Mouse (Mus musculus) CH12.LX (cell line): Measurements from ENCODE around the gene Mtap.

Source experiments
- CTCF ChIP-seq, 2 experiments: IDR thresholded peaks in 1 of 2; conservative IDR thresholded peaks in 1 of 2; 2 replicates each; pipeline ENCODE4 v1.5.1; 2011 to 2012; ENCODE audit warnings: low read depth in 2 of 2, low read length in 2 of 2, improper control_type of control experiment in 1 of 2, inconsistent platforms in 1 of 2, mild to moderate bottlenecking in 1 of 2, moderate library complexity in 1 of 2
- E2F4 ChIP-seq: IDR thresholded peaks from 2 replicates; pipeline ENCODE4 v1.6.1; 2011; ENCODE audit warnings: low read depth, low read length, improper control_type of control experiment; ENCODE audit not compliant: insufficient replicate concordance
- HCFC1 ChIP-seq: IDR thresholded peaks from 2 replicates; pipeline ENCODE4 v1.6.1; 2012; ENCODE audit warnings: low read depth, mild to moderate bottlenecking, inconsistent platforms, low read length, improper control_type of control experiment
- SMC3 ChIP-seq: IDR thresholded peaks from 2 replicates; pipeline ENCODE4 v1.6.1; 2011; ENCODE audit warnings: low read depth, low read length, improper control_type of control experiment
- ZKSCAN1 ChIP-seq: IDR thresholded peaks from 2 replicates; pipeline ENCODE4 v1.6.1; 2012; ENCODE audit warnings: low read depth, inconsistent platforms, low read length, improper control_type of control experiment, borderline replicate concordance

GRCm38 (mm10) chr4:89136906-89137541, at the start of gene Mtap:
- no peak for TF ChIP-seq CTCF (conservative IDR thresholded peaks at IDR 0.05 in 1 of 2, IDR thresholded peaks at IDR 0.05 in 1 of 2; ENCODE audit: low read depth in 2 of 2, low read length in 2 of 2)
- TF ChIP-seq SMC3: no peak
- no peak for TF ChIP-seq HCFC1
- no peak for TF ChIP-seq E2F4
- TF ChIP-seq ZKSCAN1: no peak
